Mouse (Mus musculus) heart, embryonic 14.5 days (tissue): ENCODE results near the gene Tm7sf3. TPM values are rescaled to one million over a fixed set of nuclear protein-coding genes. Genes with fewer than 3 reads are reported as not detected.

Experiments used
- ATAC-seq: fragments of 200-750 bp; cut with Nextera tagmentation; 2 replicates; pipeline ENCODE4 v1.8.0; 2017; ENCODE audit warnings: low read depth, moderate TSS enrichment; ENCODE audit not compliant: insufficient number of reproducible peaks, insufficient read depth, low FRiP score
- H3K27ac ChIP-seq, 2 experiments: fragments of 200-500 bp in 1 of 2; fragments of 300-500 bp in 1 of 2; sonication (generic) in 1 of 2; replicated peaks in 1 of 2; 2 replicates each; pipeline ENCODE4 v1.5.1; 2012 to 2014; ENCODE audit warnings: low read depth in 2 of 2, low read length in 2 of 2, control low read depth in 1 of 2, mild to moderate bottlenecking in 1 of 2, mixed read lengths in 1 of 2; ENCODE audit not compliant: control insufficient read depth in 1 of 2, insufficient read depth in 1 of 2
- H3K27me3 ChIP-seq: fragments of 300-500 bp; sonication (generic); 2 replicates; pipeline ENCODE4 v1.6.1; 2014; ENCODE audit warnings: mild to moderate bottlenecking, low read length, control low read depth; ENCODE audit not compliant: control insufficient read depth, insufficient read depth
- H3K36me3 ChIP-seq: fragments of 300-500 bp; sonication (generic); 2 replicates; pipeline ENCODE4 v1.6.1; 2014; ENCODE audit warnings: mild to moderate bottlenecking, control low read depth, low read length, mixed read lengths; ENCODE audit not compliant: control insufficient read depth, insufficient read depth
- H3K4me1 ChIP-seq, 2 experiments: fragments of 200-500 bp in 1 of 2; fragments of 300-500 bp in 1 of 2; sonication (generic) in 1 of 2; 2 replicates each; pipeline ENCODE4 v1.6.1; 2012 to 2014; ENCODE audit warnings: low read length in 2 of 2, control low read depth in 1 of 2, mixed read lengths in 1 of 2; ENCODE audit not compliant: control insufficient read depth in 2 of 2, insufficient read depth in 2 of 2
- H3K4me2 ChIP-seq: fragments of 300-500 bp; sonication (generic); 2 replicates; pipeline ENCODE4 v1.6.1; 2014; ENCODE audit warnings: mild to moderate bottlenecking, low read length
- H3K4me3 ChIP-seq, 2 experiments: fragments of 200-500 bp in 1 of 2; fragments of 300-500 bp in 1 of 2; sonication (generic) in 1 of 2; 2 replicates each; pipeline ENCODE4 v1.5.1; 2012 to 2014; ENCODE audit warnings: low read length in 2 of 2, mild to moderate bottlenecking in 2 of 2, control low read depth in 1 of 2, low read depth in 1 of 2, moderate library complexity in 1 of 2; ENCODE audit not compliant: control insufficient read depth in 1 of 2, insufficient read depth in 1 of 2
- H3K9ac ChIP-seq: fragments of 300-500 bp; sonication (generic); 2 replicates; pipeline ENCODE4 v1.6.1; 2014; ENCODE audit warnings: mild to moderate bottlenecking, low read length
- H3K9me3 ChIP-seq: fragments of 300-500 bp; sonication (generic); 2 replicates; pipeline ENCODE4 v1.6.1; 2016; ENCODE audit warnings: low read length, control low read depth; ENCODE audit not compliant: control insufficient read depth
- WGBS: fragments of 180-500 bp; shearing (Covaris S2); extraction: QIAGEN DNeasy Blood & Tissue Kit; methylation state at CpG from one replicate; pipeline ENCODE4 v1.1.7; 2014; 5-methylcytosine and 5-hydroxymethylcytosine counted together
- polyA plus RNA-seq: library from polyadenylated mRNA; unstranded; fragments of >200 nt; fragmentation: Nextera tagmentation; extraction: Ambion mirVana; gene quantifications from 2 replicates; pipeline ENCODE4 v1.2.1, GENCODE M21; 2014

Gene Tm7sf3
- 43.2 and 44.7 TPM in 2 replicates for polyA plus RNA-seq

- Histone ChIP-seq H3K9me3 (no peaks in the 10 kb centered on the region), H3K27me3 (no peaks in the 10 kb centered on the region), H3K4me3 (peak within 1 kb of the TSS; percentile 79), H3K4me1 (peaks cover 5 to 7% of the 10 kb centered on the region in 2 experiments; a peak in 3 of 4 replicates), H3K36me3 (no peaks in the 10 kb centered on the region), H3K9ac (peak within 1 kb of the TSS; percentile 86), H3K4me2 (peak within 1 kb of the TSS; percentile 85), H3K27ac (peak within 1 kb of the TSS; percentile 88 to 91)
- peak; percentile 97 for ATAC-seq
- under 1% methylated on average over 59 of the region's 60 CpGs for WGBS
Measured at GRCm38 (mm10) chr6:146642276-146643183, at the start of gene Tm7sf3, which contains the start of gene Med21. Gene Tm7sf3, minus strand, starts transcription at chr6:146642824. Gene Med21, plus strand, starts transcription at chr6:146642547.

DNA sequence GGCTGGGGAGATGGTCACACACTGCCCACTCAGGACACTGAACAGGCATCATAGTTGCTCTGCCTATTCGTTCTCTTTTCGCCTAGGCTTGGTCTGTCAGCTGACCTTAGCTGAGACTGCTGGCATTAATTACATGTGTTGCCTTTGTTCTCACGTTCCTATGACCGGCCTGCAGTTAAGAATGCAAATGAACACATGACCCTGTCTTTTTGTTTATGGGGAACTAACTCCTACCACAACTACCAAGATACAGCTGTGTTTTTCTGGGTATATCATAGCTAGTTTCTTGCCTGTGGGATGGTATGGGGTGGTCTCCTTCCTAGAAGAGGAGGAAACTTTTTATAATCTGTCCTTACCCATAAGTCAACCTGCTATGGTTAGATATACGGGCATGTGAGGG is 46.2 kb upstream of the Tm7sf3 start:
- H3K36me3 ChIP-seq: no peaks in the 10 kb centered on the region
- H3K4me1 ChIP-seq: peaks cover 23 to 28% of the 10 kb centered on the region in 2 experiments
- 91% methylated on average over 5 of the region's 5 CpGs for WGBS
- no peak for ATAC-seq
- no peak overlapping the region for H3K27ac ChIP-seq
- H3K9ac ChIP-seq: no peak overlapping the region
- H3K4me3 ChIP-seq: no peak overlapping the region
- no peak overlapping the region for H3K4me2 ChIP-seq
- H3K9me3 ChIP-seq: peaks cover 14% of the 10 kb centered on the region; the same call in 1 of the 2 replicates
- H3K27me3 ChIP-seq: no peaks in the 10 kb centered on the region

DNA sequence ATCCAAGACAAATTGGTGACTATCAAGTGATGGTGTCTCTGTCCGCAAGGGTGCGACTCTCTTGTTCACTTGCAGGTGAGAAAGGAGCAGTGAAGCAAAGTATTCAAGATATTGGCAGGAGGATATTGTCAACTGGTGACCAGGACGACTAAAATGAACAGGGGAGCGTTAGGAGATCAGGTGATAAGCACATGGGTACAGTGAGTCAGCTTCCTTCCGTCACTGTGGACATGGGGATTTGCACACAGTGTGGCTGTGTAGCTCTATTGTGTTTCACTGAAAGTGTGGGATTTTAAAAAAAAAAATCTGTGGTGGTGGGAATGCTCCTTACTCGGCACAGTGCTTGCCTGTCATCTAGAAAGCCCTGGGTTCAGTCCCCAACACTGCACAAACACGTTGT is 45.4 kb upstream of the Tm7sf3 start:
- ATAC-seq: no peak
- Histone ChIP-seq H3K4me2 (no peak overlapping the region), H3K9me3 (peaks cover 14% of the 10 kb centered on the region; the same call in 1 of the 2 replicates), H3K27ac (peak overlapping the region in 1 of 2 experiments; percentile 99; a peak in 1 of 4 replicates), H3K9ac (no peak overlapping the region), H3K36me3 (no peaks in the 10 kb centered on the region), H3K4me1 (peaks cover 30 to 36% of the 10 kb centered on the region in 2 experiments), H3K27me3 (no peaks in the 10 kb centered on the region), H3K4me3 (no peak overlapping the region)
- 84% methylated on average over 7 of the region's 7 CpGs for WGBS

- WGBS: 34% methylated on average over 5 of the region's 5 CpGs
- H3K4me1 ChIP-seq: peaks cover 32 to 40% of the 10 kb centered on the region in 2 experiments
- H3K4me2 ChIP-seq: peak overlapping the region; percentile 40
- peak overlapping the region; percentile 60 for H3K9ac ChIP-seq
- H3K4me3 ChIP-seq: no peak overlapping the region
- ATAC-seq: peak; percentile 44
- no peaks in the 10 kb centered on the region for H3K27me3 ChIP-seq
- no peaks in the 10 kb centered on the region for H3K36me3 ChIP-seq
- peak overlapping the region; percentile 99 to 100 for H3K27ac ChIP-seq
- H3K9me3 ChIP-seq: peaks cover 14% of the 10 kb centered on the region; the same call in 1 of the 2 replicates
Measured at GRCm38 (mm10) chr6:146686463-146687196, 44.0 kb upstream of the Tm7sf3 start.

DNA sequence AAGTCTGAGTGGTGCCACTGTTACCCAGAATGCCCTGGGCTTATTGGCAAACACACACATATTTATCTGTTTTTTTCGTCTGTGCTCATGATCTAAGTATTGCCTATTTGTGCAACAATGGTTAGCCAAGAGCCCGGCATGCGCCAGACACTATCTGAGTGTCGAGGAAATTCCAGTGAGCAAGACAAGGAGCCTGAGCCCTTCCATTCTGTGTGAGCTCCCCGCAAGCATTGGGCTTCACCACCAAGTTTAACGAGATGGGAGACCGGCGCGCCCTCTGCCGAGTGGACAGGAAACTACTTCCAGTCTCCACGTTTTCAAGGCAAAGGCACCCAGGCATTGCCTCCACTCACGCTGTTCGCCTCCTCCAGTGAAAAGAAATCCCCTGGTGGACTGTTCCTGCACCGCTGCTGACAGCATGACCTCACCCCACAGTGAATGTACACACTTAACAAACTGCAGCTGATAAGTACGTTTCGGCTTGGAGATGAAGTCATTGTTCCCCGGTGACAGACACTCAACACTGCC is 43.2 kb upstream of the Tm7sf3 start:
- peaks cover 14% of the 10 kb centered on the region; the same call in 1 of the 2 replicates for H3K9me3 ChIP-seq
- peak overlapping the region; percentile 99 to 100 for H3K27ac ChIP-seq
- no peaks in the 10 kb centered on the region for H3K36me3 ChIP-seq
- H3K4me1 ChIP-seq: peaks cover 32 to 40% of the 10 kb centered on the region in 2 experiments
- no peaks in the 10 kb centered on the region for H3K27me3 ChIP-seq
- peak overlapping the region; percentile 40 for H3K4me2 ChIP-seq
- no peak overlapping the region for H3K4me3 ChIP-seq
- peak; percentile 92 for ATAC-seq
- peak overlapping the region; percentile 13; the same call in 1 of the 2 replicates for H3K9ac ChIP-seq
- WGBS: 5% methylated on average over 17 of the region's 17 CpGs

- H3K4me2 ChIP-seq: no peak overlapping the region
- no peaks in the 10 kb centered on the region for H3K27me3 ChIP-seq
- peak overlapping the region; percentile 35; the same call in 1 of the 2 replicates for H3K9ac ChIP-seq
- 76% methylated on average over 4 of the region's 4 CpGs for WGBS
- H3K4me1 ChIP-seq: peaks cover 33 to 41% of the 10 kb centered on the region in 2 experiments
- peak overlapping the region; percentile 51 to 73 for H3K27ac ChIP-seq
- ATAC-seq: no peak
- H3K36me3 ChIP-seq: no peaks in the 10 kb centered on the region
- H3K4me3 ChIP-seq: no peak overlapping the region
- H3K9me3 ChIP-seq: peaks cover 17% of the 10 kb centered on the region
Measured at GRCm38 (mm10) chr6:146683881-146684280, 41.3 kb upstream of the Tm7sf3 start.
